Comparison of ENCODE assay signal across 19 mouse cellular contexts in genomic region chr11:50018848-50019247, GRCm38 (mm10). TPM values are rescaled to one million over a fixed set of nuclear protein-coding genes. Genes with fewer than 3 reads are reported as not detected.
"Had no signal": no experiment of that assay in that cellular context is flagged by ENCODE, and none has a peak within 500 bp of the region (broad histone marks: within the 10 kb centered on the region; RNA-seq: fewer than 3 reads in every experiment).

No protein-coding gene starts in this region.

- H3K36me3 ChIP-seq: limb, embryonic 10.5 days; limb, embryonic 13.5 days; liver, embryonic 12.5 days; liver, embryonic 15.5 days; midbrain, embryonic 12.5 days; midbrain, embryonic 15.5 days; neural tube, embryonic 13.5 days had no signal

- DNase-seq: kidney, adult 2 months; kidney, postnatal 25 days; layer of hippocampus, adult 9-11 months; liver; lung, adult 2 months; right cerebral cortex, postnatal 4 days; thymus, adult 2 months; thymus, postnatal 14 days; thymus, postnatal 4 days had no signal

- H3K4me1 ChIP-seq: limb, embryonic 13.5 days; liver, embryonic 15.5 days; midbrain, embryonic 12.5 days; midbrain, embryonic 15.5 days; neural tube, embryonic 13.5 days had no signal

- ATAC-seq: intestine, postnatal 0 days; liver, embryonic 12.5 days; midbrain, embryonic 15.5 days had no signal

- H3K27me3 ChIP-seq: midbrain, embryonic 15.5 days had no signal

- H3K4me3 ChIP-seq: layer of hippocampus, adult 2 months; limb, embryonic 10.5 days; limb, embryonic 13.5 days; liver, embryonic 12.5 days; liver, embryonic 15.5 days; midbrain, embryonic 12.5 days; midbrain, embryonic 15.5 days; myocyte; neural tube, embryonic 13.5 days had no signal

- H3K9me3 ChIP-seq: limb, embryonic 10.5 days; limb, embryonic 13.5 days; liver, embryonic 12.5 days; liver, embryonic 15.5 days; midbrain, embryonic 12.5 days; midbrain, embryonic 15.5 days; neural tube, embryonic 13.5 days had no signal

RNA-seq across cellular contexts. Expression of gene Rnf130, which starts 6.3 kb away (rescaled TPM):
- polyA plus RNA-seq: myocyte had no signal
